Mouse (Mus musculus) megakaryocyte progenitor cell, adult 5-6 weeks (primary cell): ENCODE measurements at regions not wholly inside any gene's neighbourhood (a gene's known extent, or its start where the extent isn't known, plus 50 kb on each side); places are given as distances from the start of the nearest gene placed in this dataset.

Experiments
- ATAC-seq: replicated peaks from 2 replicates; pipeline ENCODE4 v1.8.0; 2016; ENCODE audit warnings: mild to moderate bottlenecking, moderate TSS enrichment, inconsistent platforms; ENCODE audit not compliant: poor library complexity

DNA sequence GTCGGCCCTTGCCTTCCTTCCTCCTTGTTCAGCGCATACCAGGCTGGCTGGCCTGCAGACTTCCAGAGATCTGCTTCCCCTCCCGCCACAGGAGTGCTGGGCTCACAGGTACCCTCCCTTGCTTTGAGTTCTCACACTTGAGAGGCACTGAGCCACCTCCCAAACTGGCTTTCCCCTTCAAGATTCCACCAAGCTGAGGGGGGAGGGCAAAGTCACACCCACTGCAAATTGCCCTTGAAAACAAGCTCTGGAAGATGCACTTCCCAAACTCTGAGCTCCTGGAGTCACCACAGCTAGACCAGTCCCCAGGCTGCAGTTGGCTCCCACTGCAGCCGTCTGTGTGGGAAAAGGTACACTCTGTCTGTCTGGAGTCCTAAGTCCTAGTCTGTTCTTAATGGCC, 142.1 kb upstream of the Slc22a12 start:
- no peak for ATAC-seq

DNA sequence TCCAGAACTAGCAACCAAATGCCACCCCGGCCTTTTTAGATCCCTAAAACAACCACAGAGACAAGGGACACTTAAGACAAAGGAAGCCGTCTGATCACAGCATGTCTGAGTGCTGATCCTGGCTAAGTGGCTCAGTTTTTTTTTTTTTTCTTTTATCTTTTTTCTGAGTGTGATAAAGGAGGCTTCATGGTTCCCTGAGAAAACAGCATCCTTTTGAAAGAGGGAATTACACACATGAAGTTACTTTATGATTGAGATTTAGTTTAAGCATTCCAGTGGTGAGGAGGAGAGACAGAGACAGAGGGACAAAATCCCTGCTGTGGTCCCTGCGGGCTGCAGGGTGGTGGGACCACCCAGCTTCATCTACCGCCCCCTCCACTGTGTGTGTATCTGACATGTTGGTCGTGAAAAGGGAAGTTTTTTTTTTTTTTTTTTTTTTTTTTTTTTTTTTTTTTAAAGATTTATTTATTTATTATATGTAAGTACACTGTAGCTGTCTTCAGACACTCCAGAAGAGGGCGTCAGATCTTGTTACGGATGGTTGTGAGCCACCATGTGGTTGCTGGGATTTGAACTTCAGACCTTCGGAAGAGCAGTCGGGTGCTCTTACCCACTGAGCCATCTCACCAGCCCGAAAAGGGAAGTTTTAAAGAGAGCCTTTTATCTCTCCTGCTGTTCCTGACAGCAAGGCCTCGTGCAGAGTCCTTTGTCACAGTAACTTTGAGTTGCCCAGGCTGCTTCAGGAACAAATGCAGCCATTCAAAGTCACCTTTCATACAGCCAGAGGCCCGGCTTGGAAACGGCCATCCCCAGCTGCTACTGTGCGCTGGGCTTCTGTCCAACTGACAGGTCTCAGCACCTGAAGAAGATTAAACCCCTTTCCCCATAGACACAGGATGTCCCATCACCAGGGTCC, 136.8 kb upstream of the Slc22a12 start:
- peak; percentile 39 for ATAC-seq

DNA sequence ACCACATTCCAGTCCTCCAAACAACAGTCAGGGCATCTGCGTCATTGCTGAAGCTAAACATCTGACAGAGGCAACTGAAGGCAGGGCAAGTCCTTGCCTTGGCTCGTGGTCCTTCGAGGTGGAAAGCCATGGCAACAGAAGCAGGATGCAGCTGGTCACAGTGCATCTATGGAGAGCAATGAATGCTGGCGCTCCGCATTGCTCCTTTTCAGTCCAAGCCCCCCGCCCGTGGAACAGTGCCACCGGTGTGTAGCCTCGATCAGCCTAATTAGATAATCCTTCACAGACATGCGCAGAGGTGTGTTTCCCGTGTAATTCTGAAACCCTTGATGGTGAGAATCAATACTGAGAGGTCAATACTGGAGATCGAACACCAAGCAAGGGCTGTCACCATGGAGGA, 134.7 kb upstream of the Slc22a12 start:
- ATAC-seq, result no peak

DNA sequence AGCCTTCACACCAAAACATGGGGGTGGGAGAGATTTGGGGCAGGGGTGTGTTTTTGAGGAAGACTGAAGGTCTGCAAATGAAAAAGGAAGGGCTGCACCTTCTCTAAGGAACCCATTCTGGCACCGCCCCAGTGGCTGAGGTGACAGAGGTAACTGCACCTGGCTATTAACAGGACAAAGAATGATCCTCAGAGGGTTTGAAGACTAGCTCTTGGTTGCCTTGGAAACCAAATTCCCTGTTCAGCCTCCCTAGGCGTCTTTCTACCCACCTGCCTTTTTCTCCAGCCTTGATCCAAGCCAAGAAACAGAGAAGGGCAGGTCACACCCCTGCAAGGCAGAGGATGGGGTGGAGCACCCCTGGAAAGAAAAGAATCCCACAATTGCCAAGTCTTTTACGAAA, 132.8 kb upstream of the Slc22a12 start:
- ATAC-seq, result no peak

DNA sequence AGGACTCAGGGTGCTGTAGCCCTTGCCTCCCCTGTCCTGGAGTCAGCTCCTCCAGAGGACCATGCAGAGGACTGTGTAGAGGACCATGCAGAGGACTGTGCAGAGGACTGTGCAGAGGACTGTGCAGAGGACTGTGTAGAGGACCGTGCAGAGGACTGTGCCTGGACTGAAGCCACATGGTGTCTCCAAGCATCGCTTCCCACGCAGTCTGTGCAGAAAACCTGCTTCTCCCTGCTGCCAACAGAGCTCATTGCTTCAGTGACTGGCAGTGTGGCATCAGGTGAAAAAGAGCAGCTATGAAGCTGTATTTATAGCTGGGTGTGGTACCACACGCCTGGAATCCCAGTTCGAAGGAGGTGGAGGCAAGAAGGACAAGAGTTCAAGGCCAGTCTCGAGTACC, 128.9 kb upstream of the Slc22a12 start:
- no peak for ATAC-seq

DNA sequence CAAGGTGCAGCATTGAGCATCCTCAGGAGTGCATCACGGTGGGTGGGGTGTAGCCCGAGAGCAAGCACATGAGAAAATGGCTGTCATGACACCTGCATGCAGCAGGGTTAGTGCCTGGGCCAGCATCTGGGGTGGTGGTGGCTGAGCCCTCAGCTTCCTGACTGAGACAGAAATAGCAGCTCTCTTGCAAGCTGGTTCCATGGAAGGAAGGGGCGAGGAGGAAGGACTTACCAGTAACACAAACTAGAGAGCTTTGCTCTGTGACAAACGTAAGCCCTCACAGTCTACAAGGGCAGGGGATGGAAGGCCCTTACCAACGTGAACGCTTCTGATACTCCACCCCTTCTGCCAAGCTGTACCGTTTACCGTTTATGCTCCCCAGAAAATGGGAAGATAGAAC, 127.0 kb upstream of the Slc22a12 start:
- peak; percentile 23; the same call in 1 of the 2 replicates for ATAC-seq

DNA sequence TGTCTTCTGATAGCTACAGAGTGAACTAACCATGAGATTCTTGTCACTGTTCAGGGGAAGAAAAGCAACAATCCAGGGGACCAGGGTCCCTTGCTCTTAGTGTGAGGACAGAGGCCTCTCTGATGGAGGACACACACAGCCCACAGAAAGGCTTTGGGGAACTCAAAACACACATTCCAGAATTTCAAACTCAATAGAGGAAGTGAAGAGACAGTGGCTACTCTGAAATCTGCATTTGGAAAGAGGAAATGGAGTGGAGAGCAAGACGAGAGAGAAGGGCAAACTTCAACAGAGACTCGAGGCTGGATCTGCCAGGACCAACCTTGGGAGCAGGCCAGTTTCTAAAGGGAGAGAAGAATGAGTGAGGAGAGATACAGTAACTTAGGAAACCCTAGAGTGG, 125.7 kb upstream of the Slc22a12 start:
- ATAC-seq, result peak; percentile 54

DNA sequence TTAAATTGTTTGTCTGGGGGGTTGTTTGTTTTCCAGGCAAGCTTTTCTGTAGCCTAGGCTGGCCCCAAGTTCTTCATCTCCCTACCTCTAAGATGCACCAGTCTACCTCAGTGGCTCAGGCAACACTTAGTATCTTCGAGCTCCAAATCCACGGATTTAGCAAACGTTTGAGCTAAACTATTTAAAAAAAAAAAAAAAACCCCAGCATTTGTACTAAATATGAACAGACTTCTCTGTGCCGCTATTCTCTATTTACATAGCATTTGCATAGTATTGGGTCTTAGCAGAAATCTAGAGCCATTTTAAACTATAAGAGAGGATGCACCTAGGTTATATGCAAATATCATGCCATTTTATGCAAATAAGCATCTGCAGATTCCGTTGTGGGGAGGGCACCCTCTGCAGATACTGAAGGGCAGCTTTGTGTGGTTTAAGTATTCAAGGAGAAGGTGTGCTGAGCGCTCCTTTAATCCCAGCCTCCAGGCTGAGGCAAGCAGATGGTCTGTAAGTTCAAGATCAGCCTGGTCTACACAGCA, 123.4 kb upstream of the Slc22a12 start:
- ATAC-seq, result no peak

DNA sequence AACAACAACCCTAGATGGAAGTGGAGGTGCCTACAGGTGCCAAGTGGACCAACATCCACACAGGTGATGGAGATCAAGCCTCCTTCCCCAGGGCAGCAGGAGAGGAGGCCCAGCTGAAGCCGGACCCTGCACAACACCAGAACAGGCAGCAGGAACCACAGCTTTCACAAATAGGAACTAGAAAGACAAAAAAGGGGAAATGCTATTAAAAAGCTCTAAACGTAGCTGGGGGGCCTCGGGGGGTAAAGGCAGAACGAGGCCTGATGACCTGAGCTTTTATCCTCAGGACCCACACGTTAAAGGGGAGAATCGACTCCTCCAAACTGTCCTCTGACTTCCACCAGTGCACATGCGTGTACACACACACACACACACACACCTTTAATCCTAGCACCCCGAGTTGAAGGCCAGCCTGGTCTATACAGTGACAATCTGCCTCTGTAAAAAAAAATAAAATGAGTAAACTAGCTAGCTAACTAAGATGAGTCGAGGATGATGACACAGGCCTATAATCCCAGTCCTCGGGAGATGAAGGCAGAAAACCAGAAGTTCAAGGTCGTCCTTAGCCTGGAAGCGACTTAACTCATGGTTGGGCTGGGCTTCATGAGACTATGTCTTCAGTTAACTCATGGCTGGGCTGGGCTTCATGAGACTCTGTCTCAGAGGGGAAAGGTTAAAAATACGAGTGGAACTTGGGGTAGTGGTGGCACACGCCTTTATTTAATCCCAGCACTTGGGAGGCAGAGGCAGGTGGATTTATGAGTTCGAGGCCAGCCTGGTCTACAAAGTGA, 122.6 kb upstream of the Slc22a12 start:
- 0 out of 2 replicates have a peak, but pooled peaks have one; percentile 15 for ATAC-seq

DNA sequence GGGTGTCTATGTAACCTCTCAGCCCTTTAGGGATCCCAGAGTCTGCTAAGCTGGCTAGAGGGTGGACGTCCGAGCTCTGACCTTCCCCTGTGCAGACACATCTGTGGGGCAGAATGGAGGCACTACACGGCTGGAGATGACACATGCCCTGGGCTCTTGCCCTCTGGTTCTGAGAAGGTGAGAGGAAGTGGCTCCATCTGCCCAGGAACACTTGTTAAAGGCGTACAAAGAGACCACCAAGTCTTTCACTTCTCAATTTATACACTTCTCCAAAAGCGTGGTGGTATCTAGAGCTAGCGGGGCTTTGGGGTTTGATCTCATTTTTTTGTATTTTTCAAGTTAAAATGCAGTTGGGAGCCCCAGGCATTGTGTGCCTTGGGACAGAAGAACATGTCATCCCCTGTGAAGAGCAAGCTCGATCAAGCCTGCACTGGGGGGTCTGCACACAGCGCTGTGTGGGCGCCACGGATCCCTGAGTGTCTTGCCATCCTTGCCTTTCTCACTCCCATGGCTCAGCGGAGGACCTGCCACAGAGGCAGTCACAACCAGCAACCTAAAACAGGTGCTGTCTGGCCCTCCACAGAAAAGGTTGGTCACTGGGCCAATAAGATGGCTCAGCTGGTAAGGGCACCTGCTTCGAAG, 121.6 kb upstream of the Slc22a12 start:
- no peak for ATAC-seq

DNA sequence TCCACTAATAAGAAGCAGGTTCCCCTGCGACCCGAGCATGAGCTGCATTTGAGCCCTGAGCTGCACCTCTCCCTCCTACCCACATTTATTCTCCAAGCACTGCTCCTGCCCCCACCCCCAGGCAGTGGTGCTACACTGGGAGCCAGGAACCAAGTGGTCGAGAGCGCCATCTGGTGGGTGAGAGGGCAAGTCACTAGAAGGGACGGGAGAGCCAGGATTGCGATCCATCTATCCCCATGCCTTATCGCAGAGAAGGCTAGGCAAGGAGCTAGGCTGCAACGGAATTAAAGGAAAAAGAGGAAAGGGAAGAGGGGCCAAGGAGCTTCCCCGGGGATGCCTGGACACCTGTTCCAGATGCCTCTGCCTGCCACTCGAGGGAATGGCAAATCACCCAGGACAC, 120.6 kb upstream of the Slc22a12 start:
- peak; percentile 62 for ATAC-seq

DNA sequence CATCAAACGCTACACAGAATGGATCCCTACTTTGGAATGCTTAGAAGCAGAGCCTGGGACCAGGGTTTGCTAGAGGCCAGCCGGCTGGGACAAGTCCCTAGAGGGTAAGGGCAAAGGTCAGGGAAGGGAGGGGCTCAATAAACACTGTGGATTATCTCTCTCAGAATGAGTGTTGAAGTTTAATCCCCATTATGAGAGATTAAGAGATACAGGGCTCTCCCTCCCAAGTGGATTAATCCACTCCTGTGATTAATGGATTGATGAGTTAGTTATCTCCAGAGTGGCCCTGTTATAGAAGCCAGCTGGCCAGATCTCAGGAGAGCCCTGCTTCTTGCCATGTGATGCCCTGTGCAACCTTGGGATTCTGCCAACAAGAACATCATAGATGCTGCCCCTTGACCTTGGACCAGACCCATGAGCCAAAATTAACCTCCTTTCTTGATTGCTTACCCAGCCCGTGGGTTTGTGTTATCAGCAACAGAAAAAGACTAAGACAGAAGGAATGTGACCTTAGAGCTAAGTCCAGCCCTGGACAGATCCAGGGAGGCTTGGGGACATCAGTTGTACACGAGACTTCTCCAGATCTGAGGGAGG, 119.6 kb upstream of the Slc22a12 start:
- no peak for ATAC-seq

DNA sequence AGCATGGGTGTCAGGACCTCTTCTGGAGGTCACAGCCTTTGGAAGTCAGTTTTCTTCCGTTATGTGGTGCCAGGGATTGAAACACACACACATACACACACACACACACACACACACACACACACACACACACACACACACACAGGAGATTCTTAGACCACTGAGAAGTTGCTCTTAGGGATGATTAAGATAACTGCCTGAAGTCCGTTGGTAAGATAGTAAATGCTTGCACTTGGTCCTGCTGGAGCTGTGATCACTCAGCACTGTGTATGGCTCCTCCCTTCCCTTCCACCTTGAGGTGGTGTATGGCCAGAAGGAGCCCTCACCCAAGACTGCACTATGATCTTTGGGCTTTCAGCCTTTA, 118.7 kb upstream of the Slc22a12 start:
- ATAC-seq, result 0 out of 2 replicates have a peak, but pooled peaks have one; percentile 15

DNA sequence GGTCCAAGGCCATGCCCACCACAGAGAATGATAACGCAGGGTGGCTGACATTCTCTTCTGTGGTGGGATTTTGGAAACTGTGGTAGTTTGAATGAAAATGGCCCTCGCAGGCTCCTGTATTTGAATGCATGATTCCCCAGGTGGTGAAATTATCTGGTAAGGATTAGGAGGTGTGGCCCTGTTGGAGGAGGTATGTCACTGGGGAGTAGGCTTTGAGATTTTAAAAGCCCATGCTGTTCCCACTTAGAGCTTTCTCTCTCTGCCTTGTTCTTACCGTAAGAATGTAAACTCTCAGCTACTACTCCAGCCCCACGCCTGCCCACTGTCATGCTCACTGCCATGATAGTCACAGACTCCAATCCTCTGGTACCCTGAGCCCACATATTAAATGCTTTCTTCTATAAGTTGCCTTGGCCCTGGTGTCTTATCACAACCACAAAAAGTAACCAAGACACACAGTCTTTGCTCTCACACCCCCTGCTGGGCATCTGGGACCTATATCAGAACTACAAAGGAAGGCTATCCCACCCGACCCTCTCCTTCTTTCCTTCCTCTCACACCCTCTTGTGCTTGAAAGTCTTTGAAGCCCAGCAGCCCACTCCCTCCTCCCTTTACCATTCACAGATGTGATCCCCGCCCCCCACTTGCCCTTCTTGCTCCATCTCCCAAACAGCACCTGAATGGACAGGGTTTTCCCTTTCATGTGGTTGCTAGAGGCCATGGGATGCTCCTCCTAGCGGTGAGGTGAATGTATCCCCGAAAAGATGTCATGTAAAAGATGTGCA, 118.1 kb upstream of the Slc22a12 start:
- peak; percentile 10; the same call in 1 of the 2 replicates for ATAC-seq

DNA sequence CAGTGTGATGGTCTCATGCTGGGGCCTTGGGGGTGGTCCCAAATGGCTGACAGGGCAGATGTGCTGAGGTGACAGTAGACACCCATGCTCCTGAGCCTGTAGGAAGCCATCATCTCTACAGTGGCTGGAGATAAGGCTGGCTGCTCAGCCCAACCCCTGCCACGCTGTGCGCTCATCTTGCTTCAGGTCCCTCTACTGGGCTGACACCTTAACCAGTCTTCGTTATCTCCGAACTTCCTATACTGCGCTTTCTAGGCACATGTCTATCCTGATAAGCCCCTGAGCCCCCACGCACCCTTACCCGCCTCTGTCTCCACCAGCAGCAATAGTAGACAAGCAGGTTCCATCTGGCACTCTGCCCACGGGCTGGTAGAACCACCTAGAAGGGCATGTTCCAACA, 117.3 kb upstream of the Slc22a12 start:
- peak; percentile 75 for ATAC-seq

DNA sequence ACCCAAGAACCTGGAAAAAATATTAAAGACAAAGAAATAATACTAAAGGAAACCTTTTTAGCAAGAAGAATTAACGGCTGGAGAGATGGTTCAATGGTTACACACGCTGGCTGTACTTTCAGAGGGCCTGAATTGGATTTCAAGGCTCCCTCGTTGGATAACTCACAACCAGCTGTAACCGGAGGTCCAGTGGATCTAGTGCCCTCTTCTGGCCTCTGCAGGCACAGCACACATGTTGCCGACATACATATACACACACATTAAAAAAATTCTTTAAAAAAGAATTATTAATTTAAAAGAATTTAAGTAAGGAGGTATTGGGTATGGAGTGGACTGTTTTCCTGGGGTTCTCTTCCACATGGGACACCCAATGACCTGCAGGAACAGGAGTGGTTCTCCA, 111.7 kb upstream of the Slc22a12 start:
- ATAC-seq, result no peak

DNA sequence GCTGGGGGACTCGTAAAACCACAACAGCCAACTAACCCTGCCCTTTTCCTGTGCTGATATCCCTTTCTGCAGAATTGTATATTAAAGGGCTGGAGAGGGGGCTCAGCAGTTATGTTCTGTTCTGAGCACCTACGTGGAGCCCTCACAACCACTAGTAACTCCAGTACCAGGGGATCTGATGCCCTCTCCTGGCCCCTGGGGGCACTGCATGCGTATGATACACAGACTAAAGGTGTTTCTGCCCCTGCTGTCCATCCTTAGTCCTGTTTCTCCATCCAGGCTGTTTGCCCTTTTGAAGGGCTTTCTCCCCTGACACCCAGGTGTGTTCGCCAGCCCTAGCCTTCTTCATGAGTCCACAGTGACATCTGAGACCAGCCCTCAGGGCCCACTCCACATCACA, 109.9 kb upstream of the Slc22a12 start:
- ATAC-seq, result peak; percentile 69; the same call in 1 of the 2 replicates

DNA sequence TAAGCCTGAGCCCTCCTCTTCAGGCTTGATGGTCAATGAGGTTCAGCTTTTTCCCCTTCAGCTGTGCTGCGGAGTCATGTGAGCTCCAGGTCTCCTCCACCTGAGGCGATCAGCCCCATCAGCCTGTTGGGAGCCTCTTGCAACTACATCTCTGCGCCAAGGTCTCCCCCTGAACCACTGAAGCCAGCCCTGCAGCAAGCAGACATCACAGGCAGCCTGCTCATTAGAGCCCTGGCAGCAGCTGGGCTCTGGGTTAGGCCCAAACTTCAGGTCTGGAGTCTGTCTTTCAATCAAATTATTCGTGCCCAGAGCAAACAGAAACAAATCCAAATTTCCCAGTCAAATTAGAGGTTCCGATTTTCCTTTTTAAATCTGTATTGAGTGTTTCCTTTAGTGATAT, 108.4 kb upstream of the Slc22a12 start:
- no peak for ATAC-seq

DNA sequence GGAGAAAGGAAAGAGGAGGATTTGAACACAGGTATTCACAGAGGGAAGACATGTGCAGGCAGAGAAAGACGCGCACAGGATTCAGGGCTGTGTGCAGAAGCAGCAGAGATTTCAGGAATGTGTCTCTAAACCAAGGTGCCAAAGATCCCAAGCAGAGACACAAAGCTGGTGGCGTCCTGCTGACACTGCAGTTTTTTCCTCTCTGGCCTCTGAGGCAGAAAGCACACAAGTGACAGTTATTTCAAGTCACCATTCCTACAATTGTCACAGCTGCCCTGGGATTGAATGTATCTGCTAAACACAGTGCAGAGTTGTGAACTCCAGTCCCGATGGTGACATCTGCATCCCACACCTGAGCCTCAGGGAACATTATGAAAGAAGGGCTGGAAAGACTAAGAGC, 107.1 kb upstream of the Slc22a12 start:
- no peak for ATAC-seq

DNA sequence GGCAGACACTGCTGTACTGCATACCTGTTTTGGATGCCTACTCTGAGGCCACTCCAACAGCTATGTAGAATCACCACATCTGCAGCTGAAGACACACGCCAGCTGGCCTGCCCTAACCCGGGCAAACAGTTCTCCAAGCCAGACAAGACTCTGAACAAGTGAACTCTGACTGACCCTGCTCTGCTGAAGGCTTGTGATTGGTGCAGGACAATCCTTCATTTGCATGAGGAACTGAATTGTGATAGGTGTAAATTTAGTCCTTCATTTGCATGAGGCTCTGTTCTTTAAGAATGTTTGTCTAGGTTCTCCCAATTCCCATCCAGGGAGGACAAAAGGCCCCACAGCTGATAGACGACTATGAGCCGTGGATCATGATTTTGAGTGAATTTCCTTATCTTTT, 104.9 kb upstream of the Slc22a12 start:
- no peak for ATAC-seq
